Comparison of ENCODE assay signal across 11 mouse cellular contexts in the genomic region with DNA sequence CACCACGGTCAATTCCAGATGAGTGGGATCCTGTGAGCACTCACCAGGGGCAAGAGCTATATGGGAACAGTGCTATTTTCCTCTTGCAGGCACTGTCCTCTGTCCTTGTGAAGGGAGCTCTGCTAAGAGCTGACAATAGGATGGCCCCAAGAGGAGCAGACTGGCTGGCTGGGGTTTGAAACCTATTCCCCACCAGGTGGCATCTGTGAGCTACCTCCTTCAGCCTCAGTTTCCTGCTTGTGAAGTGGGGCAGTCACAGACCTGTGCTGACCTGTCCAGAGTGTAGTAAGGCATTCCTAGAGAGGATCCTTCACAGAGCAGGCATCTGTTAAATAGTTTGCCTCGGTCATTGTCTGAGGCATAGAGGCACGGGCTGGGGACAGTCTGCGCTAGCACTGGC.
DNase-seq lines count a peak whose midpoint lies in the region; ATAC-seq and TF ChIP-seq lines count a peak whose summit lies in the region.
"Had no signal": no experiment of that assay in that cellular context is flagged by ENCODE, and none has a peak within 500 bp of the region (broad histone marks: within the 10 kb centered on the region; RNA-seq: fewer than 3 reads in every experiment).

No protein-coding gene starts in this region.

- H3K4me1 ChIP-seq in heart, embryonic 15.5 days (replicated peaks), result no peaks in the 10 kb centered on the region
- peaks cover 5% of the 10 kb centered on the region; the same call in 1 of the 2 replicates for H3K4me1 ChIP-seq in heart, embryonic 12.5 days (replicated peaks)
- no peaks in the 10 kb centered on the region for H3K4me1 ChIP-seq in testis, adult 2 months (ENCODE audit: control insufficient read depth, insufficient read depth, low read length)
- no peaks in the 10 kb centered on the region for H3K4me1 ChIP-seq in stomach, postnatal 0 days (replicated peaks; ENCODE audit: control insufficient read depth, insufficient read depth)
- H3K4me1 ChIP-seq in forebrain, embryonic 11.5 days (replicated peaks; ENCODE audit: control insufficient read depth, insufficient read depth, low read length), result no peaks in the 10 kb centered on the region
- H3K4me1 ChIP-seq: heart, embryonic 13.5 days; lung, embryonic 15.5 days; stomach, embryonic 15.5 days had no signal

- TF ChIP-seq CTCF in testis, adult 2 months (IDR thresholded peaks at IDR 0.05; ENCODE audit: control insufficient read depth, insufficient read depth, insufficient replicate concordance, low read depth, low read length), result peak; percentile 22; the same call in 1 of the 2 replicates
- TF ChIP-seq CTCF in stomach, postnatal 0 days (IDR thresholded peaks at IDR 0.05; ENCODE audit: low read depth), result peak; percentile 60

- H3K4me2 ChIP-seq in heart, embryonic 15.5 days, result no peak overlapping the region
- H3K4me2 ChIP-seq in heart, embryonic 12.5 days, result no peak overlapping the region
- no peak overlapping the region for H3K4me2 ChIP-seq in stomach, postnatal 0 days (replicated peaks; ENCODE audit: low read depth)
- H3K4me2 ChIP-seq in forebrain, embryonic 11.5 days (ENCODE audit: low read depth, low read length, severe bottlenecking), result no peak overlapping the region
- H3K4me2 ChIP-seq: heart, embryonic 13.5 days; lung, embryonic 15.5 days; stomach, embryonic 15.5 days had no signal

- 0 out of 2 replicates have a peak, but pooled peaks have one; percentile 2 for ATAC-seq in heart, embryonic 15.5 days (replicated peaks; ENCODE audit: insufficient number of reproducible peaks, insufficient read depth, low FRiP score, low read depth)
- ATAC-seq in heart, embryonic 12.5 days (ENCODE audit: insufficient number of reproducible peaks, low FRiP score), result no peak
- peak; percentile 51; the same call in 1 of the 2 replicates for ATAC-seq in erythroid progenitor cell, adult 5-6 weeks (replicated peaks; ENCODE audit: low FRiP score, poor library complexity, severe bottlenecking)
- no peak for ATAC-seq in stomach, postnatal 0 days (ENCODE audit: low FRiP score, low TSS enrichment)
- no peak for ATAC-seq in forebrain, embryonic 11.5 days (replicated peaks; ENCODE audit: low FRiP score)

- WGBS in heart, embryonic 15.5 days, result 67% methylated on average over 4 of the region's 4 CpGs
- WGBS in heart, embryonic 12.5 days, result 70% methylated on average over 4 of the region's 4 CpGs
- 64% methylated on average over 4 of the region's 4 CpGs for WGBS in stomach, postnatal 0 days
- WGBS in forebrain, embryonic 11.5 days, result 71% methylated on average over 4 of the region's 4 CpGs

- no peak overlapping the region for H3K27ac ChIP-seq in heart, embryonic 15.5 days
- H3K27ac ChIP-seq in heart, embryonic 12.5 days (ENCODE audit: poor library complexity, severe bottlenecking), result no peak overlapping the region
- no peak overlapping the region for H3K27ac ChIP-seq in testis, adult 2 months (ENCODE audit: control insufficient read depth, insufficient read depth, low read depth, low read length)
- H3K27ac ChIP-seq in stomach, postnatal 0 days (replicated peaks), result no peak overlapping the region
- no peak overlapping the region for H3K27ac ChIP-seq in forebrain, embryonic 11.5 days (ENCODE audit: low read depth, low read length)
- H3K27ac ChIP-seq: heart, embryonic 13.5 days; lung, embryonic 15.5 days; stomach, embryonic 15.5 days had no signal

- no peaks in the 10 kb centered on the region for H3K36me3 ChIP-seq in heart, embryonic 15.5 days
- no peaks in the 10 kb centered on the region for H3K36me3 ChIP-seq in heart, embryonic 12.5 days
- H3K36me3 ChIP-seq in testis, adult 2 months (ENCODE audit: control insufficient read depth, insufficient read depth, low read length), result no peaks in the 10 kb centered on the region
- H3K36me3 ChIP-seq in stomach, postnatal 0 days (ENCODE audit: control insufficient read depth, insufficient read depth, low read length), result no peaks in the 10 kb centered on the region
- H3K36me3 ChIP-seq in forebrain, embryonic 11.5 days (ENCODE audit: control insufficient read depth, insufficient read depth, low read length), result no peaks in the 10 kb centered on the region
- H3K36me3 ChIP-seq: heart, embryonic 13.5 days; lung, embryonic 15.5 days; stomach, embryonic 15.5 days had no signal

- TF ChIP-seq EP300 in stomach, postnatal 0 days (optimal IDR thresholded peaks at IDR 0.05), result no peak

- 0 out of 2 replicates have a peak, but pooled peaks cover 2% of the 10 kb centered on the region for H3K27me3 ChIP-seq in heart, embryonic 15.5 days
- 0 out of 2 replicates have a peak, but pooled peaks cover 9% of the 10 kb centered on the region for H3K27me3 ChIP-seq in heart, embryonic 12.5 days (replicated peaks)
- H3K27me3 ChIP-seq in testis, adult 2 months (ENCODE audit: control insufficient read depth, insufficient read depth, low read length), result no peaks in the 10 kb centered on the region
- no peaks in the 10 kb centered on the region for H3K27me3 ChIP-seq in stomach, postnatal 0 days (ENCODE audit: control insufficient read depth, insufficient read depth, low read length)
- no peaks in the 10 kb centered on the region for H3K27me3 ChIP-seq in forebrain, embryonic 11.5 days (ENCODE audit: control insufficient read depth, insufficient read depth, low read length)
- H3K27me3 ChIP-seq: heart, embryonic 13.5 days; lung, embryonic 15.5 days; stomach, embryonic 15.5 days had no signal

- H3K9ac ChIP-seq in heart, embryonic 15.5 days, result no peak overlapping the region
- no peak overlapping the region for H3K9ac ChIP-seq in heart, embryonic 12.5 days
- H3K9ac ChIP-seq in stomach, postnatal 0 days (ENCODE audit: low read length), result no peak overlapping the region
- H3K9ac ChIP-seq in forebrain, embryonic 11.5 days (ENCODE audit: low read length), result no peak overlapping the region
- H3K9ac ChIP-seq: lung, embryonic 15.5 days; stomach, embryonic 15.5 days had no signal

- TF ChIP-seq POLR2A in testis, adult 2 months (IDR thresholded peaks at IDR 0.05; ENCODE audit: control insufficient read depth, low read depth, low read length), result no peak

- no peak for DNase-seq in testis, postnatal 10 days (ENCODE audit: low spot score)
- DNase-seq in stomach, postnatal 0 days (ENCODE audit: low spot score), result no peak
- DNase-seq in forebrain, embryonic 11.5 days (ENCODE audit: low spot score), result no peak
- DNase-seq in right cerebral cortex, postnatal 10 days (ENCODE audit: low spot score in 2 of 2), result no peak

- no peaks in the 10 kb centered on the region for H3K9me3 ChIP-seq in heart, embryonic 15.5 days (replicated peaks)
- no peaks in the 10 kb centered on the region for H3K9me3 ChIP-seq in heart, embryonic 12.5 days (replicated peaks)
- H3K9me3 ChIP-seq in stomach, postnatal 0 days (ENCODE audit: control insufficient read depth, low read length), result no peaks in the 10 kb centered on the region
- no peaks in the 10 kb centered on the region for H3K9me3 ChIP-seq in forebrain, embryonic 11.5 days (ENCODE audit: control insufficient read depth, low read length)
- H3K9me3 ChIP-seq: heart, embryonic 13.5 days; lung, embryonic 15.5 days; stomach, embryonic 15.5 days had no signal

- no peak overlapping the region for H3K4me3 ChIP-seq in heart, embryonic 15.5 days
- H3K4me3 ChIP-seq in heart, embryonic 12.5 days, result no peak overlapping the region
- no peak overlapping the region for H3K4me3 ChIP-seq in testis, adult 2 months (ENCODE audit: control insufficient read depth, low read depth, low read length)
- no peak overlapping the region for H3K4me3 ChIP-seq in stomach, postnatal 0 days (ENCODE audit: low read depth, low read length)
- no peak overlapping the region for H3K4me3 ChIP-seq in forebrain, embryonic 11.5 days (ENCODE audit: low read depth, low read length)
- H3K4me3 ChIP-seq: heart, embryonic 13.5 days; lung, embryonic 15.5 days; stomach, embryonic 15.5 days had no signal

Comparison
In these comparisons a context has a peak if more than half of its experiments do, and no peak if none do; other contexts are left out.
1. ATAC-seq: peak in heart, embryonic 15.5 days (single experiment) and erythroid progenitor cell, adult 5-6 weeks (single experiment); none in heart, embryonic 12.5 days (single experiment), stomach, postnatal 0 days (single experiment) and forebrain, embryonic 11.5 days (single experiment).